12 mouse cellular contexts compared by ENCODE assay signal in the genomic region with DNA sequence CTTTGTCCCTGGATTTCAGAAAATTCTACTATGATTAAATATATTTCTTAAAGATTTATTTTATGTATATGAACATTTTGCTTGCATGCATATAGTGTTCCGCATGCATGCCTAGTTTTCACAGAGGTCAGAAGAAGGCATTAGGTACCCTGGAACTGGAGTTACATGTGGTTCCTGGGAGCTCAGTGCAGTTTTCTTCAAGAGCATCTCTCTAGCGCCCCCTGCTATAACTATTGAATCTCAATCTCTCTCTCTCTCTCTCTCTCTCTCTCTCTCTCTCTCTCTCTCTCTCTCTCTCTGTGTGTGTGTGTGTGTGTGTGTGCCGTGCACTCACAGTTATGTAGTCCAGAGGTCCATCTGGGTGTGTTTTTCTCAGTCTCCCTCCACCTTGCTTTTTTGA.
DNase-seq lines count a peak whose midpoint lies in the region; ATAC-seq and TF ChIP-seq lines count a peak whose summit lies in the region.
"Had no signal": no experiment of that assay in that cellular context is flagged by ENCODE, and none has a peak within 500 bp of the region (broad histone marks: within the 10 kb centered on the region; RNA-seq: fewer than 3 reads in every experiment).

No protein-coding gene starts in this region.

- WGBS in kidney, adult 2 months = 60% methylated on average over 3 of the region's 3 CpGs
- WGBS in forebrain, embryonic 16.5 days = 56% methylated on average over 3 of the region's 3 CpGs

- no peaks in the 10 kb centered on the region for H3K27me3 ChIP-seq in kidney, adult 2 months (replicated peaks; ENCODE audit: control insufficient read depth, insufficient read depth, low read length)
- no peaks in the 10 kb centered on the region for H3K27me3 ChIP-seq in forebrain, embryonic 16.5 days (replicated peaks; ENCODE audit: control insufficient read depth, insufficient read depth, low read length)

- no peak overlapping the region for H3K27ac ChIP-seq in kidney, adult 2 months (ENCODE audit: insufficient read depth, low read depth, low read length)
- H3K27ac ChIP-seq in forebrain, embryonic 16.5 days (ENCODE audit: low read length) = no peak overlapping the region

- no peak overlapping the region for H3K4me3 ChIP-seq in kidney, adult 2 months (ENCODE audit: insufficient read depth, low read depth, low read length)
- H3K4me3 ChIP-seq in forebrain, embryonic 16.5 days (replicated peaks; ENCODE audit: low read length) = no peak overlapping the region
- H3K4me3 ChIP-seq: myocyte had no signal

- H3K9ac ChIP-seq in forebrain, embryonic 16.5 days (replicated peaks; ENCODE audit: low read depth, low read length) = no peak overlapping the region

- H3K9me3 ChIP-seq in forebrain, embryonic 16.5 days (ENCODE audit: control insufficient read depth, low read length) = no peaks in the 10 kb centered on the region

- H3K4me1 ChIP-seq in kidney, adult 2 months (ENCODE audit: control insufficient read depth, insufficient read depth, low read length) = peaks cover 11% of the 10 kb centered on the region
- H3K4me1 ChIP-seq in forebrain, embryonic 16.5 days (replicated peaks; ENCODE audit: control insufficient read depth, insufficient read depth, low read length) = no peaks in the 10 kb centered on the region

- TF ChIP-seq POLR2A in kidney, adult 2 months (IDR thresholded peaks at IDR 0.05; ENCODE audit: low read depth, low read length) = no peak

- no peak overlapping the region for H3K4me2 ChIP-seq in forebrain, embryonic 16.5 days (ENCODE audit: low read length)

- ATAC-seq in CD4-positive, CD25-positive, alpha-beta regulatory T cell, adult 4 months = no peak
- ATAC-seq in forebrain, embryonic 16.5 days = no peak

- 0 out of 2 replicates have a peak, but pooled peaks have one; percentile 5 for TF ChIP-seq CTCF in kidney, adult 2 months (conservative IDR thresholded peaks at IDR 0.05; ENCODE audit: insufficient read depth, insufficient read length, low read depth, low read length)

- DNase-seq in CD4-positive, CD25-positive, alpha-beta regulatory T cell, adult 2 months (ENCODE audit: low read depth, low spot score) = peak; percentile 5
- DNase-seq in kidney, adult 2 months = no peak
- DNase-seq in kidney, adult 11 months = no peak
- DNase-seq in thymus, postnatal 0 days (ENCODE audit: low spot score) = peak; percentile 26
- no peak for DNase-seq in thymus, postnatal 10 days (ENCODE audit: low spot score in 2 of 2)
- DNase-seq in yolk sac, embryonic 10.5 days (ENCODE audit: low spot score) = no peak
- DNase-seq: adrenal gland, adult 2 months; heart, postnatal 14 days; kidney, adult 18-20 months had no signal

- no peaks in the 10 kb centered on the region; the same call in 1 of the 2 replicates for H3K36me3 ChIP-seq in kidney, adult 2 months (ENCODE audit: control insufficient read depth, insufficient read depth, low read length)
- H3K36me3 ChIP-seq in forebrain, embryonic 16.5 days (ENCODE audit: control insufficient read depth, insufficient read depth) = peaks cover 4% of the 10 kb centered on the region; the same call in 1 of the 2 replicates

Comparison
In these comparisons a context has a peak if more than half of its experiments do, and no peak if none do; other contexts are left out.
1. DNase-seq: peak in CD4-positive, CD25-positive, alpha-beta regulatory T cell, adult 2 months (single experiment) and thymus, postnatal 0 days (single experiment); none in kidney, adult 2 months (single experiment), kidney, adult 11 months (single experiment), thymus, postnatal 10 days (0 of 2) and yolk sac, embryonic 10.5 days (single experiment).